Mouse (Mus musculus): ENCODE measurements around the gene Tpst1.

GRCm38 (mm10) chr5:130051073-130051860 is 21.9 kb upstream of the Tpst1 start:
- TF ChIP-seq CTCF (IDR thresholded peaks at IDR 0.05; ENCODE audit: low read depth, low read length) (no peak), POLR2A (IDR thresholded peaks at IDR 0.05; ENCODE audit: extremely low read depth, insufficient read depth, low read length) (no peak)
